ENCODE assay signal across 8 mouse cellular contexts in the genomic region with DNA sequence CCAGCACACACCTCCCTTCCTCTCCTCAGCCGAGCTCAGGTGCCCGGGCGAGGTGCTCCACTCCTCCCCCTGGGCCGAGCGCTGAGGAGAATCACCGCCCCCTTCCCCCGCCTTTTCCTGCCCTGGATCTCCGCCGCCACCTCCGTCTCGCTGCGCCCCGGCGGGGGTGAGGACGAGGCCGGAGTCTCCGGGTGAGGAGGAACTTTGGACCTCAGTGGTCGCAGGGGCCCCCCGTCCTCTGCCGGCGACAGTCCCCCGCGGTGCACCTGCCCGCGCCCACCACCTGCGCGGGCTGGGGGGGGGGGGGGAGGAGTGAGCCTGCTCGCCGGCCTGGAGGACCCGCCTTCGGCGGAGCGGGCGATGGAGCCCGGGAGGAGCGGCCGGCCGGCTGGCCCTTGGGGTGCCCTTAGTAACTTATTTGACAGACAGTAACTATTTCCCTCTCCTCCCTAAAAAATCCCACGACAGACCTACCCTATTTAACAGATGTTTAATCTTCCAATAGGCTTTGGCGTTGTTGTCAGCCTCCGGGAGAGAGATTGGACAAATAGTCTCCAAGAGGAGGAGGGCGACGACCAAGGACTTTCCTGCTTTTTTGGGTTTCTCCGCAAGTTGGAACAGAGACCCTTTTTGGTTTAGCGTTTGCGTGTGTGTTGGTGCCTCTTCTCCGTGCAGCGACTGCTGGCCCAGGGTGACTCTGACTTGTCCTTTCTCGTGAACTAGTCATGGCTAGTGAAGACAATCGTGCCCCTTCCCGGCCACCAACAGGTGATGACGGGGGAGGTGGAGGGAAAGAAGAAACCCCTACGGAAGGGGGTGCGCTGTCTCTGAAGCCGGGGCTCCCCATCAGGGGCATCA. TPM values are rescaled to one million over a fixed set of nuclear protein-coding genes. Genes with fewer than 3 reads are reported as not detected.
DNase-seq lines count a peak whose midpoint lies in the region; ATAC-seq lines count a peak whose summit lies in the region.

TSS of gene Lrba (plus strand) at position 117 of the 858 bp plus-strand sequence.

- ATAC-seq in CD4-positive, CD25-positive, alpha-beta regulatory T cell, adult 4 months: peak; percentile 81
- peak; percentile 77 for ATAC-seq in forebrain, embryonic 11.5 days (replicated peaks; ENCODE audit: low FRiP score)
- peak; percentile 85 for ATAC-seq in heart, embryonic 15.5 days (replicated peaks; ENCODE audit: insufficient number of reproducible peaks, insufficient read depth, low FRiP score, low read depth)
- peak; percentile 86 for ATAC-seq in liver, embryonic 16.5 days (ENCODE audit: low read depth)
- peak; percentile 85 for ATAC-seq in neural tube, embryonic 13.5 days (ENCODE audit: low read depth)

- WGBS in forebrain, embryonic 11.5 days: under 1% methylated on average over 38 of the region's 55 CpGs
- under 1% methylated on average over 48 of the region's 55 CpGs for WGBS in heart, embryonic 15.5 days
- under 1% methylated on average over 53 of the region's 55 CpGs for WGBS in liver, embryonic 16.5 days (ENCODE audit: insufficient replicate concordance)
- WGBS in neural tube, embryonic 13.5 days: under 1% methylated on average over 37 of the region's 55 CpGs

- H3K27ac ChIP-seq in brown adipose tissue, adult 24 weeks (replicated peaks; ENCODE audit: low read depth, low read length): peak within 1 kb of the TSS; percentile 62
- H3K27ac ChIP-seq in forebrain, embryonic 11.5 days (ENCODE audit: low read depth, low read length): peak within 1 kb of the TSS; percentile 71
- H3K27ac ChIP-seq in heart, embryonic 15.5 days: peak within 1 kb of the TSS; percentile 91
- H3K27ac ChIP-seq in liver, embryonic 16.5 days (ENCODE audit: low read length): peak within 1 kb of the TSS; percentile 94
- H3K27ac ChIP-seq in neural tube, embryonic 13.5 days (replicated peaks): peak within 1 kb of the TSS; percentile 96

- H3K9me3 ChIP-seq in forebrain, embryonic 11.5 days (ENCODE audit: control insufficient read depth, low read length): no peaks in the 10 kb centered on the region
- H3K9me3 ChIP-seq in heart, embryonic 15.5 days (replicated peaks): no peaks in the 10 kb centered on the region
- no peaks in the 10 kb centered on the region for H3K9me3 ChIP-seq in liver, embryonic 16.5 days (replicated peaks; ENCODE audit: control insufficient read depth, low read length)
- no peaks in the 10 kb centered on the region for H3K9me3 ChIP-seq in neural tube, embryonic 13.5 days

- H3K9ac ChIP-seq in forebrain, embryonic 11.5 days (ENCODE audit: low read length): peak within 1 kb of the TSS; percentile 90
- H3K9ac ChIP-seq in heart, embryonic 15.5 days: peak within 1 kb of the TSS; percentile 87
- H3K9ac ChIP-seq in liver, embryonic 16.5 days (ENCODE audit: low read depth, low read length): peak within 1 kb of the TSS; percentile 98
- H3K9ac ChIP-seq in neural tube, embryonic 13.5 days: peak within 1 kb of the TSS; percentile 91

- H3K27me3 ChIP-seq in forebrain, embryonic 11.5 days (ENCODE audit: control insufficient read depth, insufficient read depth, low read length): no peaks in the 10 kb centered on the region; the same call in 1 of the 2 replicates
- no peaks in the 10 kb centered on the region for H3K27me3 ChIP-seq in heart, embryonic 15.5 days
- H3K27me3 ChIP-seq in liver, embryonic 16.5 days (ENCODE audit: control insufficient read depth, insufficient read depth, low read depth, low read length): no peaks in the 10 kb centered on the region
- peaks cover 11% of the 10 kb centered on the region; the same call in 1 of the 2 replicates for H3K27me3 ChIP-seq in neural tube, embryonic 13.5 days

- peak; percentile 87 for DNase-seq in forebrain, embryonic 11.5 days (ENCODE audit: low spot score)
- DNase-seq in kidney, postnatal 25 days: peak; percentile 89 to 94
- peak; percentile 58 for DNase-seq in telencephalon, adult 2 months (ENCODE audit: low read depth, low spot score)

- H3K4me1 ChIP-seq in brown adipose tissue, adult 24 weeks (ENCODE audit: control insufficient read depth, insufficient read depth, insufficient read length, low read length): no peaks in the 10 kb centered on the region
- no peaks in the 10 kb centered on the region; the same call in 1 of the 2 replicates for H3K4me1 ChIP-seq in forebrain, embryonic 11.5 days (replicated peaks; ENCODE audit: control insufficient read depth, insufficient read depth, low read length)
- peaks cover 2% of the 10 kb centered on the region; the same call in 1 of the 2 replicates for H3K4me1 ChIP-seq in heart, embryonic 15.5 days (replicated peaks)
- H3K4me1 ChIP-seq in liver, embryonic 16.5 days (ENCODE audit: control insufficient read depth, low read depth, low read length): peaks cover 8% of the 10 kb centered on the region
- peaks cover 13% of the 10 kb centered on the region for H3K4me1 ChIP-seq in neural tube, embryonic 13.5 days (replicated peaks)

- peak within 1 kb of the TSS; percentile 93 for H3K4me3 ChIP-seq in brown adipose tissue, adult 24 weeks (ENCODE audit: insufficient read depth, low read depth, low read length)
- H3K4me3 ChIP-seq in forebrain, embryonic 11.5 days (ENCODE audit: low read depth, low read length): peak within 1 kb of the TSS; percentile 86
- H3K4me3 ChIP-seq in heart, embryonic 15.5 days: peak within 1 kb of the TSS; percentile 99
- H3K4me3 ChIP-seq in liver, embryonic 16.5 days (ENCODE audit: low read depth, low read length): peak within 1 kb of the TSS; percentile 98
- H3K4me3 ChIP-seq in neural tube, embryonic 13.5 days: peak within 1 kb of the TSS; percentile 90

- peak within 1 kb of the TSS; percentile 88 for H3K4me2 ChIP-seq in forebrain, embryonic 11.5 days (ENCODE audit: low read depth, low read length, severe bottlenecking)
- H3K4me2 ChIP-seq in heart, embryonic 15.5 days: peak within 1 kb of the TSS; percentile 88
- peak within 1 kb of the TSS; percentile 99 for H3K4me2 ChIP-seq in liver, embryonic 16.5 days (ENCODE audit: low read depth, low read length)
- H3K4me2 ChIP-seq in neural tube, embryonic 13.5 days: peak within 1 kb of the TSS; percentile 82

- H3K36me3 ChIP-seq in forebrain, embryonic 11.5 days (ENCODE audit: control insufficient read depth, insufficient read depth, low read length): no peaks in the 10 kb centered on the region
- H3K36me3 ChIP-seq in heart, embryonic 15.5 days: no peaks in the 10 kb centered on the region
- H3K36me3 ChIP-seq in liver, embryonic 16.5 days (ENCODE audit: control insufficient read depth, insufficient read depth): no peaks in the 10 kb centered on the region
- 0 out of 2 replicates have a peak, but pooled peaks cover 8% of the 10 kb centered on the region for H3K36me3 ChIP-seq in neural tube, embryonic 13.5 days

RNA-seq across cellular contexts. Expression of gene Lrba, which starts in this region (rescaled TPM):
- 10 to 100 TPM; 13.4 to 14.0 TPM for polyA plus RNA-seq in CD4-positive, CD25-positive, alpha-beta regulatory T cell, adult 4 months (2017; shearing (Covaris generic))
- polyA plus RNA-seq in brown adipose tissue, adult 24 weeks (2012; ENCODE audit: insufficient read depth, insufficient read length, missing spikeins): 16.8 and 19.4 TPM in 2 replicates
- 4.1 and 4.3 TPM in 2 replicates for polyA plus RNA-seq in forebrain, embryonic 11.5 days (2014; fragmentation: Nextera tagmentation; extraction: Ambion mirVana)
- polyA plus RNA-seq in heart, embryonic 15.5 days (2015; fragmentation: Nextera tagmentation; extraction: Ambion mirVana): 1.8 and 2.4 TPM in 2 replicates
- polyA plus RNA-seq in liver, embryonic 16.5 days (2015; fragmentation: Nextera tagmentation; extraction: Ambion mirVana): 2.8 TPM in 2 replicates
- 5.9 TPM in 2 replicates for polyA plus RNA-seq in neural tube, embryonic 13.5 days (2015; fragmentation: Nextera tagmentation; extraction: Ambion mirVana)

Comparison
In these comparisons a context has a peak if more than half of its experiments do, and no peak if none do; other contexts are left out.
1. Peak in every context shown above with its lines: DNase-seq, ATAC-seq, H3K4me3 ChIP-seq and H3K27ac ChIP-seq.